Mouse (Mus musculus) liver, adult 2 months (tissue): ENCODE results near the gene Anapc11. TPM values are rescaled to one million over a fixed set of nuclear protein-coding genes. Genes with fewer than 3 reads are reported as not detected.
A peak's percentile ranks its signal among the peaks of the same experiment; 100 is the strongest.

Experiments
- DNase-seq: peaks from one replicate; pipeline ENCODE4 v3.0.0-alpha.2; 2011; ENCODE audit warnings: low read depth, low spot score; ENCODE audit errors: extremely low read depth
- H3K27ac ChIP-seq: fragments of 200-500 bp; replicated peaks from 2 replicates; pipeline ENCODE4 v1.5.1; 2012; ENCODE audit warnings: low read depth, mild to moderate bottlenecking, control low read depth, inconsistent platforms, low read length; ENCODE audit not compliant: insufficient read depth
- H3K27me3 ChIP-seq: fragments of 200-500 bp; 2 replicates; pipeline ENCODE4 v1.6.1; 2012; ENCODE audit warnings: mild to moderate bottlenecking, moderate library complexity, low read length, inconsistent platforms; ENCODE audit not compliant: control insufficient read depth, insufficient read depth
- H3K36me3 ChIP-seq: fragments of 200-500 bp; 2 replicates; pipeline ENCODE4 v1.6.1; 2012; ENCODE audit warnings: low read length, inconsistent platforms; ENCODE audit not compliant: control insufficient read depth, insufficient read depth
- H3K4me1 ChIP-seq: fragments of 200-500 bp; 2 replicates; pipeline ENCODE4 v1.6.1; 2011; ENCODE audit warnings: low read length; ENCODE audit not compliant: control insufficient read depth, insufficient read depth
- H3K4me3 ChIP-seq: fragments of 200-500 bp; 2 replicates; pipeline ENCODE4 v1.5.1; 2011; ENCODE audit warnings: low read depth, mild to moderate bottlenecking, control low read depth, low read length, moderate library complexity; ENCODE audit not compliant: insufficient read depth
- H3K79me2 ChIP-seq: fragments of 200-500 bp; 2 replicates; pipeline ENCODE4 v1.6.1; 2012; ENCODE audit warnings: inconsistent platforms, mild to moderate bottlenecking, low read length, moderate library complexity; ENCODE audit not compliant: control insufficient read depth, insufficient read depth
- H3K9ac ChIP-seq: fragments of 200-500 bp; 2 replicates; pipeline ENCODE4 v1.6.1; 2012; ENCODE audit warnings: low read depth, mild to moderate bottlenecking, control low read depth, inconsistent platforms, low read length
- CTCF ChIP-seq: fragments of 200-500 bp; IDR thresholded peaks from 2 replicates; pipeline ENCODE4 v1.5.1; 2011; ENCODE audit warnings: low read depth, low read length, control low read depth
- POLR2A ChIP-seq: fragments of 200-500 bp; IDR thresholded peaks from 2 replicates; pipeline ENCODE4 v1.6.1; 2011; ENCODE audit warnings: low read length, control low read depth; ENCODE audit not compliant: insufficient read depth; ENCODE audit errors: extremely low read depth
- WGBS: fragments of 180-500 bp; shearing (Covaris S2); methylation state at CpG from one replicate; pipeline ENCODE4 v1.1.7; 2018; 5-methylcytosine and 5-hydroxymethylcytosine counted together
- polyA plus RNA-seq: library from polyadenylated mRNA; depleted of rRNA; stranded (reverse); fragments of >200 nt; gene quantifications from 2 replicates; pipeline ENCODE4 v1.2.3, GENCODE M21; 2012
- total RNA-seq: library from RNA; depleted of rRNA; stranded (reverse); fragments of >200 nt; gene quantifications from 2 replicates; pipeline ENCODE4 v1.2.3, GENCODE M21; 2014

Gene Anapc11
- total and polyA plus RNA-seq, 2 experiments, result 8.9 to 57.0 TPM

DNA sequence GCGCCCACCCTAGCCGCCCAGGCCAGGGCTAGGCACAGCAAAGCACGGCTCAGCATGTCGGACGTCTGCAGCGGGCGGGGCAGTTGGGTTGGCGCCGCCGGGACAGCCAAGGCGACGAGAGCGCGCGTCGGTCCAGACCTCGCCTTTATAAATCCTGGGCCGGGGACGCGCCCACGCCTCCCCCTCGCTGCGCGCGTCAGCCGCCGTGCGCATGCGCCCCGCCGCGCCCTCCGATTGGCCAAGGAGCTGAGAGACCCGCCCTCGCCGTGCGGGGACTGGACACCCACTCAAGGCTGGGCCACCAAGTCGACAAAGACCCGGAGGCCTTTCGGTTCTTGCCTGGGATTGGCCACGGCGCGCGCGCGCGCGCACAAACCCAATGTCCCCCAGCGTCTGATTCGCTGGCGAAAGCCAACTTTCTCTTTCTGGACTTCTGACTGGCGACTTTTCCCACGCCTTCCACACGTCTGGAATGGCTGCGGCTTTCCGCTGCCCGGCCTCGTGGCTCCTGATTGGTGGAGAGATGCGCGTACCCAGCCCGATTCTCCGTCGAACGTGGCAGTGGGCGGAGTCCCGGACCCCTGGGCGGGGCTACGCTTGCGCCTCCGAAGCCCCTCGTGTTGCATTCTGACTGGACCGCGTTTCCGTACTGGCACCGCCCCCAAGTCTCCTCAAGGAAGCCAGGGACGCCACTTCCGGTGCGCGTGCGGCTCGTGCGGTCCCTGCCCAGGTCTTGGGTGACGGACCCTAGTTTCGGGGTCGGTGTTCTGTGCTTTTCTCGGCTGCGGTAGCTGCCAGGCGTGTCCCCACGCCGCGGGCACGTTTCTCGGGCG lies 25.3 kb upstream of the Anapc11 start, which contains the start of gene P4hb:
P4hb (minus strand) TSS at position 502 of the 833 bp plus-strand sequence.
- peak; percentile 98 for DNase-seq
- Histone ChIP-seq H3K4me3 (peak within 1 kb of the TSS; percentile 96), H3K27me3 (no peaks in the 10 kb centered on the region), H3K9ac (peak within 1 kb of the TSS; percentile 96), H3K79me2 (peaks cover 17% of the 10 kb centered on the region), H3K36me3 (peaks cover 27% of the 10 kb centered on the region), H3K27ac (peak within 1 kb of the TSS; percentile 92), H3K4me1 (peaks cover 29% of the 10 kb centered on the region)
- TF ChIP-seq CTCF, result no peak
- peak; percentile 99 for TF ChIP-seq POLR2A
- under 1% methylated on average over 94 of the region's 94 CpGs for WGBS

- H3K4me1 ChIP-seq, result peaks cover 27% of the 10 kb centered on the region
- no peak for DNase-seq
- WGBS, result under 1% methylated on average over 23 of the region's 23 CpGs
Observed at GRCm38 (mm10) chr11:120573585-120574277, 24.5 kb upstream of the Anapc11 start.

GRCm38 (mm10) chr11:120574278-120574600 lies 24.0 kb upstream of the Anapc11 start:
- no peaks in the 10 kb centered on the region for H3K27me3 ChIP-seq
- no peak for TF ChIP-seq POLR2A
- no peak for TF ChIP-seq CTCF
- 8% methylated on average over 5 of the region's 5 CpGs for WGBS
- peak overlapping the region; percentile 30 for H3K9ac ChIP-seq
- peaks cover 31% of the 10 kb centered on the region for H3K4me1 ChIP-seq
- H3K36me3 ChIP-seq, result peaks cover 17% of the 10 kb centered on the region
- DNase-seq, result peak; percentile 64
- H3K4me3 ChIP-seq, result peak overlapping the region; percentile 18; the same call in 1 of the 2 replicates
- peak overlapping the region; percentile 39 for H3K27ac ChIP-seq
- H3K79me2 ChIP-seq, result peaks cover 25% of the 10 kb centered on the region

More at GRCm38 (mm10) chr11:120573585-120574277, 24.5 kb upstream of the Anapc11 start:
- H3K79me2 ChIP-seq, result peaks cover 21% of the 10 kb centered on the region
- peaks cover 19% of the 10 kb centered on the region for H3K36me3 ChIP-seq
- H3K27ac ChIP-seq, result peak overlapping the region; percentile 92
- TF ChIP-seq CTCF, result no peak
- no peak for TF ChIP-seq POLR2A
- peak overlapping the region; percentile 78 for H3K4me3 ChIP-seq
- no peaks in the 10 kb centered on the region for H3K27me3 ChIP-seq
- H3K9ac ChIP-seq, result peak overlapping the region; percentile 92

GRCm38 (mm10) chr11:120575046-120575445 lies 23.2 kb upstream of the Anapc11 start:
- H3K4me1 ChIP-seq, result peaks cover 37% of the 10 kb centered on the region
- WGBS, result 81% methylated on average over 2 of the region's 2 CpGs
- H3K79me2 ChIP-seq, result peaks cover 24% of the 10 kb centered on the region
- H3K27me3 ChIP-seq, result no peaks in the 10 kb centered on the region
- no peak for TF ChIP-seq CTCF
- TF ChIP-seq POLR2A, result no peak
- no peak overlapping the region for H3K4me3 ChIP-seq
- no peak for DNase-seq
- 0 out of 2 replicates have a peak overlapping the region, but pooled peaks have one; percentile 18 for H3K27ac ChIP-seq
- H3K36me3 ChIP-seq, result peaks cover 13% of the 10 kb centered on the region
- H3K9ac ChIP-seq, result no peak overlapping the region

- no peak for DNase-seq
- no peak overlapping the region for H3K4me3 ChIP-seq
- H3K9ac ChIP-seq, result peak overlapping the region; percentile 52; the same call in 1 of the 2 replicates
- no peaks in the 10 kb centered on the region for H3K27me3 ChIP-seq
- H3K4me1 ChIP-seq, result peaks cover 35% of the 10 kb centered on the region
- peaks cover 5% of the 10 kb centered on the region for H3K36me3 ChIP-seq
- TF ChIP-seq POLR2A (no peak), CTCF (no peak)
- peaks cover 26% of the 10 kb centered on the region for H3K79me2 ChIP-seq
- peak overlapping the region; percentile 82 for H3K27ac ChIP-seq
Observed at GRCm38 (mm10) chr11:120575940-120576339, 22.3 kb upstream of the Anapc11 start.
